Mouse (Mus musculus): ENCODE measurements at regions not wholly inside any gene's neighbourhood (a gene's known extent, or its start where the extent isn't known, plus 50 kb on each side); places are given as distances from the start of the nearest gene placed in this dataset.

GRCm38 (mm10) chr16:79718230-79718629 is 627.3 kb upstream of the Tmprss15 start:
- no peak for DNase-seq

GRCm38 (mm10) chr16:79692444-79692843 is 601.5 kb upstream of the Tmprss15 start:
- DNase-seq: no peak

GRCm38 (mm10) chr16:79651162-79651741 is 560.4 kb upstream of the Tmprss15 start:
- DNase-seq: no peak

GRCm38 (mm10) chr16:79640898-79641297 is 550.0 kb upstream of the Tmprss15 start:
- no peak for DNase-seq

GRCm38 (mm10) chr16:79627139-79627538 is 536.2 kb upstream of the Tmprss15 start:
- no peak for DNase-seq

GRCm38 (mm10) chr16:79611002-79611401 is 520.1 kb upstream of the Tmprss15 start:
- no peak for DNase-seq

GRCm38 (mm10) chr16:79590891-79591290 is 500.0 kb upstream of the Tmprss15 start:
- no peak for DNase-seq

GRCm38 (mm10) chr16:79585745-79586144 is 494.8 kb upstream of the Tmprss15 start:
- no peak for DNase-seq

- DNase-seq: no peak
These were observed 480.0 kb upstream of the Tmprss15 start for GRCm38 (mm10) chr16:79570867-79571266.

GRCm38 (mm10) chr16:79534370-79534769 is 443.5 kb upstream of the Tmprss15 start:
- DNase-seq: no peak

GRCm38 (mm10) chr16:79492493-79492892 is 401.6 kb upstream of the Tmprss15 start:
- DNase-seq: no peak

- DNase-seq: no peak
These were observed 360.0 kb upstream of the Tmprss15 start for GRCm38 (mm10) chr16:79450871-79451270.

GRCm38 (mm10) chr16:79449732-79450131 is 358.8 kb upstream of the Tmprss15 start:
- no peak for DNase-seq

GRCm38 (mm10) chr16:79407385-79407784 is 316.5 kb upstream of the Tmprss15 start:
- no peak for DNase-seq

GRCm38 (mm10) chr16:79406216-79406615 is 315.3 kb upstream of the Tmprss15 start:
- DNase-seq: no peak

- no peak for DNase-seq
These were observed 313.2 kb upstream of the Tmprss15 start for GRCm38 (mm10) chr16:79404064-79404463.

GRCm38 (mm10) chr16:79400100-79400499 is 309.2 kb upstream of the Tmprss15 start:
- DNase-seq: no peak

- no peak for DNase-seq
These were observed 307.6 kb upstream of the Tmprss15 start for GRCm38 (mm10) chr16:79398476-79398875.

GRCm38 (mm10) chr16:79394425-79394824 is 303.5 kb upstream of the Tmprss15 start:
- DNase-seq: no peak

GRCm38 (mm10) chr16:79386421-79386820 is 295.5 kb upstream of the Tmprss15 start:
- no peak for DNase-seq

- DNase-seq: no peak
These were observed 259.2 kb upstream of the Tmprss15 start for GRCm38 (mm10) chr16:79350127-79350526.

GRCm38 (mm10) chr16:79342453-79342852 is 251.6 kb upstream of the Tmprss15 start:
- DNase-seq: no peak

- DNase-seq: no peak
These were observed 245.5 kb upstream of the Tmprss15 start for GRCm38 (mm10) chr16:79336416-79336815.

- DNase-seq: no peak
These were observed 245.1 kb upstream of the Tmprss15 start for GRCm38 (mm10) chr16:79336016-79336415.

GRCm38 (mm10) chr16:79313301-79313700 is 222.4 kb upstream of the Tmprss15 start:
- no peak for DNase-seq

Measured in kidney, adult 9 months (tissue).